Mouse (Mus musculus): Measurements from ENCODE around the gene Hoxd12. TPM values are rescaled to one million over a fixed set of nuclear protein-coding genes. Genes with fewer than 3 reads are reported as not detected.

Gene Hoxd12
- polyA plus RNA-seq, 1 experiment = not detected

DNA sequence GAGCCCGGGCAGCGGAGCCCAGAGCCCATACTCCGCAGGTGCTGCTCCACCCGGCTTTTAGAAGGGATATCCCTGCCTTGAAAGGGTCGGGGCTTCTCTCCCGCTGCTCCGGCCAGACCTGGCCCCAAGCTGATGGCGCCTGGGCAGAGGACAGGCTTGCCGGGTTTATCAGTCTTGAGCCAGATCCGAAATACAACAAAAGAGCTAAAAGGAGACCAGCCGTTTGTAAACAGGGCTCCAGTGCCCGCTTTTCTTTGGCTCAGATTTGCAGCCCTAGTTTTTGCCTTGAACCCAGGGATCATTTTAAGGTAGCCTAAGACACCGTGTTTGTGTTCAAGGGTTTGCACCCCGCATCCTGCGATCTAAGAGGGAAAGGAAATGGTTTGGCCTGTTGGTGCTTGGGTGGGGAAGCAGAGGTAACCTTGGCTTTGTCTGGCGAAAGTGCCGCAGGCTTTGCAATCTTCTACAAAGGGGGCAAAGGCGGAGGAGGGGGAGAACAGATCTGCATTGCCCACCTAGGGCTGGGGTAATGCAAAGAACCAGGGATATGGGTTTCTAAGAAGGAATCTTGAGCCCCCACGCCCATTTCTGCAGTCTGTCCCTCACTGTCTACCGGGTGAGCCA is 18.1 kb downstream of the Hoxd12 start:
- no peaks in the 10 kb centered on the region for H3K79me2 ChIP-seq (ENCODE audit: control insufficient read depth, insufficient read depth)
- peaks cover 71% of the 10 kb centered on the region for H3K27me3 ChIP-seq (ENCODE audit: control insufficient read depth, insufficient read depth, insufficient read length)
- H3ac ChIP-seq (ENCODE audit: control insufficient read depth, insufficient read length, low read depth) = no peak overlapping the region
- no peak overlapping the region for H3K4me3 ChIP-seq (ENCODE audit: insufficient read depth, poor library complexity, severe bottlenecking)
- H3K36me3 ChIP-seq (ENCODE audit: control insufficient read depth, insufficient read depth) = no peaks in the 10 kb centered on the region
- H3K79me3 ChIP-seq (ENCODE audit: low read depth) = no peaks in the 10 kb centered on the region
- no peak for TF ChIP-seq FOSL1 (IDR thresholded peaks at IDR 0.05; ENCODE audit: insufficient read depth, low read length, poor library complexity, severe bottlenecking)
- no peak for TF ChIP-seq USF1 (IDR thresholded peaks at IDR 0.05; ENCODE audit: low read depth)
- TF ChIP-seq MYOD1 (IDR thresholded peaks at IDR 0.05; ENCODE audit: control insufficient read depth, insufficient read length, low read depth) = no peak
- TF ChIP-seq MAX (IDR thresholded peaks at IDR 0.05) = no peak
- no peak for TF ChIP-seq CEBPB (IDR thresholded peaks at IDR 0.05; ENCODE audit: low read depth)
- no peak for TF ChIP-seq MYOG (IDR thresholded peaks at IDR 0.05; ENCODE audit: control insufficient read depth, extremely low read depth, insufficient read length)
- TF ChIP-seq CTCF (IDR thresholded peaks at IDR 0.05; ENCODE audit: control insufficient read depth, insufficient read depth, insufficient read length) = no peak

DNA sequence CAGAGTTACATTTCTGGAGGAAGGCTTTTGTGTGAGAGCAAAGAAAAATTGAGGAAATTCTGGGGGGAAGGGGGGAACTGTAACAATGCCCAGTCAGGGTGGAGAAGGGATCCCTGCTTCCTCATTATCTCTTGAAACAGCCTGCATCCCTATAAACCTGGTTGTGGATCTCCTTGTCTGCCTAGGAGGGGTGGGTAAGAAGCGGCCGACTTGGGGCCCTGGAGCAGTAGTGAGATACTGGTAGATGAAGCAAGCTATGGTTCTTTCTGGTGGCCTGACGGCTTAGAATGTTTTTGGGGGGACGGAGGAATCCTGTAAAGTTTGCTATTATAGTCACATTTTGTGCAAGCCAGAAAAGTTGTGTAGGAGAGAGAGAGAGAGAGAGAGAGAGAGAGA is 18.6 kb downstream of the Hoxd12 start:
- Histone ChIP-seq H3ac (ENCODE audit: control insufficient read depth, insufficient read length, low read depth) (no peak overlapping the region), H3K4me3 (ENCODE audit: insufficient read depth, poor library complexity, severe bottlenecking) (no peak overlapping the region), H3K36me3 (ENCODE audit: control insufficient read depth, insufficient read depth) (no peaks in the 10 kb centered on the region), H3K79me3 (ENCODE audit: low read depth) (no peaks in the 10 kb centered on the region), H3K79me2 (ENCODE audit: control insufficient read depth, insufficient read depth) (no peaks in the 10 kb centered on the region), H3K27me3 (ENCODE audit: control insufficient read depth, insufficient read depth, insufficient read length) (peaks cover 74% of the 10 kb centered on the region)
- no peak for TF ChIP-seq MYOG (IDR thresholded peaks at IDR 0.05; ENCODE audit: control insufficient read depth, extremely low read depth, insufficient read length)
- no peak for TF ChIP-seq MAX (IDR thresholded peaks at IDR 0.05)
- TF ChIP-seq FOSL1 (IDR thresholded peaks at IDR 0.05; ENCODE audit: insufficient read depth, low read length, poor library complexity, severe bottlenecking) = no peak
- TF ChIP-seq CTCF (IDR thresholded peaks at IDR 0.05; ENCODE audit: control insufficient read depth, insufficient read depth, insufficient read length) = no peak
- no peak for TF ChIP-seq USF1 (IDR thresholded peaks at IDR 0.05; ENCODE audit: low read depth)
- no peak for TF ChIP-seq CEBPB (IDR thresholded peaks at IDR 0.05; ENCODE audit: low read depth)
- no peak for TF ChIP-seq MYOD1 (IDR thresholded peaks at IDR 0.05; ENCODE audit: control insufficient read depth, insufficient read length, low read depth)

DNA sequence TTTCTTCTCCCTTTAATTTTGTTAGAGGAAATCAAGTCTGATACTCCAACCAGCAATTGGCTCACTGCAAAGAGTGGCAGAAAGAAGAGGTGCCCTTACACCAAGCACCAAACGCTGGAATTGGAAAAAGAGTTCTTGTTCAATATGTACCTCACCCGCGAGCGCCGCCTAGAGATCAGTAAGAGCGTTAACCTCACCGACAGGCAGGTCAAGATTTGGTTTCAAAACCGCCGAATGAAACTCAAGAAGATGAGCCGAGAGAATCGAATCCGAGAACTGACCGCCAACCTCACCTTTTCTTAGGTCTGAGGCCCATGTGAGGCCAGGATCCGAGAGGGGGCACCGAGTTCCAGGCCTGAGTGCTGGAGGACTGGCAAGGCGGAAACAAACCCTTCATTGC is 19.3 kb downstream of the Hoxd12 start:
- Histone ChIP-seq H3K36me3 (ENCODE audit: control insufficient read depth, insufficient read depth) (no peaks in the 10 kb centered on the region), H3K79me3 (ENCODE audit: low read depth) (no peaks in the 10 kb centered on the region), H3K27me3 (ENCODE audit: control insufficient read depth, insufficient read depth, insufficient read length) (peaks cover 78% of the 10 kb centered on the region), H3K79me2 (ENCODE audit: control insufficient read depth, insufficient read depth) (no peaks in the 10 kb centered on the region), H3ac (ENCODE audit: control insufficient read depth, insufficient read length, low read depth) (no peak overlapping the region), H3K4me3 (ENCODE audit: insufficient read depth, poor library complexity, severe bottlenecking) (no peak overlapping the region)
- TF ChIP-seq USF1 (IDR thresholded peaks at IDR 0.05; ENCODE audit: low read depth) (no peak), MAX (IDR thresholded peaks at IDR 0.05) (no peak), FOSL1 (IDR thresholded peaks at IDR 0.05; ENCODE audit: insufficient read depth, low read length, poor library complexity, severe bottlenecking) (no peak), CEBPB (IDR thresholded peaks at IDR 0.05; ENCODE audit: low read depth) (no peak), MYOD1 (IDR thresholded peaks at IDR 0.05; ENCODE audit: control insufficient read depth, insufficient read length, low read depth) (no peak), CTCF (IDR thresholded peaks at IDR 0.05; ENCODE audit: control insufficient read depth, insufficient read depth, insufficient read length) (no peak), MYOG (IDR thresholded peaks at IDR 0.05; ENCODE audit: control insufficient read depth, extremely low read depth, insufficient read length) (no peak)

DNA sequence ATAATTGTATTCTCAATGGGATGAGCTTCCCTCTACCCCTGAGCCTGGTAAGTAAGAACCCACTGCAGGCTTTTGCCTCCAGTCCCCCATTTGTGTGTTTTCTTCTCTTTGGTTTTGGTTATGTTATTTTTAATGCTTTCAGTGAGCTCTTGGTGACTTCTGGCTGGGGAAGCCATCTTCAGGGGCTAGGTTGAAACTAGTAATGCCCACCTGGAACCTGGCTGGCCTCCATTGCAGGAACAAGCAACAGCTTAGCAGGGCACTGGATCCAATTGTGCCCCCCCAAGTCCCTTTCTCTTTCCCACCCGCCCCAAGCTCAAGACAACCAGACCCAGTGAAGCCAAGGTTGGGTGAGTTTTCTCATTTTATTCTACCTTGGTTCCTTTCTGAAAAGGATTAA is 20.6 kb downstream of the Hoxd12 start:
- Histone ChIP-seq H3K4me3 (ENCODE audit: insufficient read depth, poor library complexity, severe bottlenecking) (no peak overlapping the region), H3K79me2 (ENCODE audit: control insufficient read depth, insufficient read depth) (no peaks in the 10 kb centered on the region), H3ac (ENCODE audit: control insufficient read depth, insufficient read length, low read depth) (no peak overlapping the region), H3K27me3 (ENCODE audit: control insufficient read depth, insufficient read depth, insufficient read length) (peaks cover 81% of the 10 kb centered on the region), H3K79me3 (ENCODE audit: low read depth) (no peaks in the 10 kb centered on the region), H3K36me3 (ENCODE audit: control insufficient read depth, insufficient read depth) (no peaks in the 10 kb centered on the region)
- no peak for TF ChIP-seq CEBPB (IDR thresholded peaks at IDR 0.05; ENCODE audit: low read depth)
- no peak for TF ChIP-seq USF1 (IDR thresholded peaks at IDR 0.05; ENCODE audit: low read depth)

DNA sequence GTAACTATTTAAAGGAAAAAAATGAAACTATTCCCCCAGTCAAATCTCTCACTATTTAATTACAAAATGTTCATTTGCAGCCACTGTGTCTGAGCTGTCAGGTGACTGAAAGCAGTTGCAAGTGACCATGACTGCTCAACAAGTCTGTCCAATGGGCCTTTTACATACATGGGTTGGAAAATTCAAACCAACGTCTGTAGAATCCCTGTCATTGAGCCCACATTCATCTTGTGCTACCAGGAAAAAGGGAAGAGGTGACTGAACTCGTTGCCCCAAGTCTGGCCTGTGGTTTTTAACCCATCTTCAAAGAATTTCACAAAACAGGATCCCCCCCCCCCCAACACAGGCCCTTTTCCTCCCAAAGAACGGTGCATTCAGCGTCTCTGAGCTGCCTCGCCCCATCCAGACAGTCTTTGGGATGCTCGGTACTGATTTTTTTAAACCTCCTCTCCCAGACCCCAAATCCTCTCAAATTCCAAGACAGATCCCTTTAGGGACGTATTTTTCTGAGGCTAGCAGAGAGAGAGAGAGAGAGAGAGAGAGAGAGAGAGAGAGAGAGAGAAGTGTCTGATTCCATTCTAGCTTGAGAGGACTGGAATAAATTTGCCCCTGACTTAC is 21.1 kb downstream of the Hoxd12 start:
- H3K79me2 ChIP-seq (ENCODE audit: control insufficient read depth, insufficient read depth) = no peaks in the 10 kb centered on the region
- H3K27me3 ChIP-seq (ENCODE audit: control insufficient read depth, insufficient read depth, insufficient read length) = peaks cover 86% of the 10 kb centered on the region
- H3K4me3 ChIP-seq (ENCODE audit: insufficient read depth, poor library complexity, severe bottlenecking) = no peak overlapping the region

More for the DNA sequence above, 21.1 kb downstream of the Hoxd12 start:
- TF ChIP-seq CTCF (IDR thresholded peaks at IDR 0.05; ENCODE audit: control insufficient read depth, insufficient read depth, insufficient read length) (no peak), USF1 (IDR thresholded peaks at IDR 0.05; ENCODE audit: low read depth) (no peak), FOSL1 (IDR thresholded peaks at IDR 0.05; ENCODE audit: insufficient read depth, low read length, poor library complexity, severe bottlenecking) (no peak), CEBPB (IDR thresholded peaks at IDR 0.05; ENCODE audit: low read depth) (no peak), MYOD1 (IDR thresholded peaks at IDR 0.05; ENCODE audit: control insufficient read depth, insufficient read length, low read depth) (no peak), MYOG (IDR thresholded peaks at IDR 0.05; ENCODE audit: control insufficient read depth, extremely low read depth, insufficient read length) (no peak), MAX (IDR thresholded peaks at IDR 0.05) (no peak)
- no peaks in the 10 kb centered on the region for H3K79me3 ChIP-seq (ENCODE audit: low read depth)
- no peak overlapping the region for H3ac ChIP-seq (ENCODE audit: control insufficient read depth, insufficient read length, low read depth)
- H3K36me3 ChIP-seq (ENCODE audit: control insufficient read depth, insufficient read depth) = no peaks in the 10 kb centered on the region
